Mouse (Mus musculus): ENCODE data around the gene Rhot1. TPM values are rescaled to one million over a fixed set of nuclear protein-coding genes. Genes with fewer than 3 reads are reported as not detected.

Rhot1 gene
- polyA plus RNA-seq, 1 experiment: 11.5 TPM

GRCm38 (mm10) chr11:80183705-80184255 lies 25.0 kb upstream of the Rhot1 start, which contains the start of gene Rnf135:
Gene Rnf135 (plus strand): TSS chr11:80183851.
- TF ChIP-seq GATA1 (IDR thresholded peaks at IDR 0.05; ENCODE audit: low read length): no peak

GRCm38 (mm10) chr11:80184531-80185071 lies 24.2 kb upstream of the Rhot1 start:
- TF ChIP-seq GATA1 (IDR thresholded peaks at IDR 0.05; ENCODE audit: low read length): no peak

- no peak for TF ChIP-seq GATA1 (IDR thresholded peaks at IDR 0.05; ENCODE audit: low read length)
Measured at GRCm38 (mm10) chr11:80190280-80190679, 18.5 kb upstream of the Rhot1 start.

- no peak for TF ChIP-seq GATA1 (IDR thresholded peaks at IDR 0.05; ENCODE audit: low read length)
Measured at GRCm38 (mm10) chr11:80193827-80194226, 15.0 kb upstream of the Rhot1 start.

- TF ChIP-seq GATA1 (IDR thresholded peaks at IDR 0.05; ENCODE audit: low read length): no peak
Measured at GRCm38 (mm10) chr11:80196351-80196750, 12.5 kb upstream of the Rhot1 start.

- no peak for TF ChIP-seq GATA1 (IDR thresholded peaks at IDR 0.05; ENCODE audit: low read length)
Measured at GRCm38 (mm10) chr11:80199316-80199715, 9.5 kb upstream of the Rhot1 start.

- TF ChIP-seq GATA1 (IDR thresholded peaks at IDR 0.05; ENCODE audit: low read length): no peak
Measured at GRCm38 (mm10) chr11:80199773-80200172, 9.0 kb upstream of the Rhot1 start.

GRCm38 (mm10) chr11:80200326-80200725 lies 8.5 kb upstream of the Rhot1 start:
- TF ChIP-seq GATA1 (IDR thresholded peaks at IDR 0.05; ENCODE audit: low read length): no peak

- no peak for TF ChIP-seq GATA1 (IDR thresholded peaks at IDR 0.05; ENCODE audit: low read length)
Measured at GRCm38 (mm10) chr11:80202296-80202695, 6.5 kb upstream of the Rhot1 start.

GRCm38 (mm10) chr11:80204037-80204436 lies 4.8 kb upstream of the Rhot1 start:
- no peak for TF ChIP-seq GATA1 (IDR thresholded peaks at IDR 0.05; ENCODE audit: low read length)

- no peak for TF ChIP-seq GATA1 (IDR thresholded peaks at IDR 0.05; ENCODE audit: low read length)
Measured at GRCm38 (mm10) chr11:80204941-80205340, 3.9 kb upstream of the Rhot1 start.

GRCm38 (mm10) chr11:80208465-80208859 lies 357 bp upstream of the Rhot1 start:
- TF ChIP-seq GATA1 (IDR thresholded peaks at IDR 0.05; ENCODE audit: low read length): no peak

- no peak for TF ChIP-seq GATA1 (IDR thresholded peaks at IDR 0.05; ENCODE audit: low read length)
Measured at GRCm38 (mm10) chr11:80210321-80210720, 1.5 kb downstream of the Rhot1 start.

GRCm38 (mm10) chr11:80212282-80212681 lies 3.5 kb downstream of the Rhot1 start:
- TF ChIP-seq GATA1 (IDR thresholded peaks at IDR 0.05; ENCODE audit: low read length): no peak

- no peak for TF ChIP-seq GATA1 (IDR thresholded peaks at IDR 0.05; ENCODE audit: low read length)
Measured at GRCm38 (mm10) chr11:80215291-80215690, 6.5 kb downstream of the Rhot1 start.

- no peak for TF ChIP-seq GATA1 (IDR thresholded peaks at IDR 0.05; ENCODE audit: low read length)
Measured at GRCm38 (mm10) chr11:80218657-80219293, 10.0 kb downstream of the Rhot1 start.

GRCm38 (mm10) chr11:80237278-80237677 lies 28.5 kb downstream of the Rhot1 start:
- TF ChIP-seq GATA1 (IDR thresholded peaks at IDR 0.05; ENCODE audit: low read length): no peak

All from G1E-ER4 (cell line).